Mouse (Mus musculus) monocyte, adult 5-6 weeks (primary cell): ENCODE measurements around the gene Zc3h12d. TPM values are rescaled to one million over a fixed set of nuclear protein-coding genes. Genes with fewer than 3 reads are reported as not detected.

Source experiments
- ATAC-seq: fragments of 153-309, 156-312 bp; replicated peaks from 2 replicates; pipeline ENCODE4 v1.8.0; 2017; ENCODE audit warnings: mild to moderate bottlenecking; ENCODE audit not compliant: low TSS enrichment, insufficient number of reproducible peaks, severe bottlenecking, poor library complexity, low FRiP score
- total RNA-seq: library from RNA; stranded (forward); fragments of 200-1000, 200-491, 200-594 nt; gene quantifications from 3 replicates; pipeline ENCODE4 v1.2.3, GENCODE M21; 2017

The Zc3h12d gene
- total RNA-seq, 1 experiment from 2014 or later, result 25.0 TPM

- ATAC-seq, result no peak
Measured at GRCm38 (mm10) chr10:7837446-7837845, 5.2 kb downstream of the Zc3h12d start.

DNA sequence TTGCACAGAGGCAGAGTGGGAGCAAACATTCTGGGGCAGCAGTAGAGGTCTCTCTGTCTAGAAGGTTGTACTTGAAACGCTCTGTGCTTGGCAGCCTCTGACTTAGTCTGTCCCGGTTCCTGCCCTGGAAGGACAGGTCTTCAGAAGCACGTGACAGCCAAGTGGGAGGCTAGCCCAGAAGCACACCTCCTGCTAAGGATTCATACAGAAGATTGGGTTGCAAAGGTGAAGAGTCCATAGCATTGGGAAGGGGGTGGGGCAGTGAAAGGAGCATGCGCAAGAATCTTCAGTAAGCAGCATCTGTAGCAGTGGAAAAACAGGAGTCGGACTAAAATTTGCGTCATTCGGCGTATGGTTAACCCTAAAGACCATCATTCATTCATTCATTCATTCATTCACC is 5.8 kb downstream of the Zc3h12d start:
- no peak for ATAC-seq

DNA sequence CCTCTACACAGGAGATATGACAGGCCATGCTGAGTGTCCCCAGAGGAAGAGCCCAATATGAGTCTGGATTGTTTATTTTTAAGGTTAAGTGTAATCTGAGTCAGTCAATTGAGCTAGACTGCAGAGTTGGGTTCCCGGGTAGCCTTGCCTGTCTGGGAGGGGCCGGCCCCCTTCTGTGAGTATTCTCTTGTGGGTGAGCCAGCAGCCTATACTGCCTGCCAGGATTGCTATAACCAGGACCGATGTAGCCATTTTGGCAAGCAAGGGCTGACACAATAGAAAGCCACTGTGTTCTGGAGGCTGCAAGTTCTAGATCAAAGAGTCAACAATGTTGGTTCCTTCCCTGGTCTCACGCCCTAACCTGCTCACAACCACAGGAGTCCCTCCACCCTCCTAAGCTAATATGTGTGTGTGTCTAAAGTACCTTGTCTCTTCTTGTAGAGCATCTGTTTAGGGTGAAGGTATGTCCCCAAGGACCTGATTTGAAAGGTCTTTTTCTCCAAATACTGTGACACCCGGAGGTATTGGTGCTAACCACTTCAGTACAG is 6.7 kb downstream of the Zc3h12d start:
- no peak for ATAC-seq

DNA sequence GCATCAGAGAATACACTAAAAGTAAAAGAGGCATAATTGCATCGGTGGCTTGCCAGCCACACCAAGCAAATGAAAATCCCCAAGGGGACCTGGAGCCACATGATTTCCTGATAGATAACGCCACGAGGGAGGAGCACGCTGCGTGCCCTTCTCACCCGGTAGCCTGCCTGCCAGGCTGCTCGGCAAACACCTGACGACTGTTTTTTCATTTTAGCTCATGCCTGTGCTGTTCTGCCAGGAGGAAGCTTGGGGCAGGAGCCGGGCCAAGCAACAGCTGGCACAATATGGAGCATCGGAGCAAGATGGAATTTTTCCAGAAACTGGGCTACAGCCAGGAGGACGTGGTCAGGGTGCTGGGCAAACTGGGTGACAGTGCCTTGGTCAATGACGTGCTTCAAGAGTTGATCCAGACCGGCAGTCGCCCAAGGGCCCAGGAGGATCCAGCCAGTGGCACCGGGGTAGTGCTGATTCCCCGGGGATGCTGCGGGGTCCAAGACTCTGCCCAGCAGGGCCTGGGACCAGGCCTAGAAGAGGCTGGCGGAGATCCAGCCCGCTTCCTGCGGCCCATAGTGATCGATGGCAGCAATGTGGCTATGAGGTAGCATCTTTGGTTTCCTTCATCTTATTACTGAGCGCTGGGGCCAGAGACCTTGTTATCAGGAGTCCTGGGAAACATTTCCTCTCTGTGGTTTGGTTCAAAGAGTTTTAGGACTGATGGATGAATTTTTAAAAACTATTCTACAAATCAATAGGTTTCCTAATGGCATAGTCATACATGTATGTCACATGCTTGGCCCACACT is 7.5 kb downstream of the Zc3h12d start:
- no peak for ATAC-seq

GRCm38 (mm10) chr10:7840353-7840733 is 8.1 kb downstream of the Zc3h12d start:
- ATAC-seq, result no peak

GRCm38 (mm10) chr10:7840785-7841184 is 8.5 kb downstream of the Zc3h12d start:
- no peak for ATAC-seq

DNA sequence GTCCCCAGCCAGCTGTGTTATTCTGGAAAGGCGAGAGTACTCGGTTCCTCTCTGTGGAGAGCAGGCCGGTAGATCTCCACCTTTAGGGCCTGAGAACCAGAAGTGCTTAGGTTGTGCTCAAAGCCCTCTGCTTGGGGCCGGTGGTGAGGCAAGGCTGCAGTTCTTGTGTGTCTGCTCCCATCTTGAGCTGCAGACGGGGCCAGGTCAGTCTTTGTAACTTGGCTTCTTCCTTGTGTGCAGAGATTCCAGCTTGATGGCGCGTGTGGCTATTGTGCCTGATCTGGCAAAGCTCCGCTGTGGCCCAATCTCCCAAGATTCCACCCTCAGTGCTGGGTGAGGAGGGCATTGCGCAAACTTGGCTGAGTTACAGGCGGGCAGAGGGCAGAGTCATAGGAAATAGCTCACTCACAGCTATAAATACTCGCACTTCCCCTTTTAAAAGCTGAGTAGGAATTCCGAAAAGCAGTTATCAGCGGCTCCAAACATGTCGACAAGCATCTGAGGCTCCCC is 9.4 kb downstream of the Zc3h12d start:
- peak; percentile 91 for ATAC-seq

- ATAC-seq, result no peak
Measured at GRCm38 (mm10) chr10:7843181-7843580, 10.9 kb downstream of the Zc3h12d start.

GRCm38 (mm10) chr10:7844161-7844560 is 11.9 kb downstream of the Zc3h12d start:
- ATAC-seq, result no peak

DNA sequence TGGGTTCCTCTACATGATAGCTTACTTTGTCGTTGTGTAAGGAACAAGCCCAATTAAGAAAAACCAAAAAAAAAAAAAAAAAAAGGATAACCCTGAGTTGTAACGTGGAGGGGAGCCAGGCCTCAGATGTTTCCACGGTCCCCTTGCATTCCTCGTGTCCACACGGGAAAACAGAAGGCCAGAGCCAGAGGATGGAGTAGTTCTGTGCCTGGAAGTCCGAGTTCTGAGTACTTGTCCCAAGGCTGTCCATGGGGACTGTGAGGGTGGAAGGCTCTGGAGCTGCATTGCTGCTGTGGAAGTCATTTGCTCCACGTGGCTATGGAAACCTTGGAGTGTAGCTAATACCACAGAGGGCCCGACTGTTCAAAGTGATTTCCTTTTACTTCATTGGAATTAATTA is 12.9 kb downstream of the Zc3h12d start:
- ATAC-seq, result no peak

DNA sequence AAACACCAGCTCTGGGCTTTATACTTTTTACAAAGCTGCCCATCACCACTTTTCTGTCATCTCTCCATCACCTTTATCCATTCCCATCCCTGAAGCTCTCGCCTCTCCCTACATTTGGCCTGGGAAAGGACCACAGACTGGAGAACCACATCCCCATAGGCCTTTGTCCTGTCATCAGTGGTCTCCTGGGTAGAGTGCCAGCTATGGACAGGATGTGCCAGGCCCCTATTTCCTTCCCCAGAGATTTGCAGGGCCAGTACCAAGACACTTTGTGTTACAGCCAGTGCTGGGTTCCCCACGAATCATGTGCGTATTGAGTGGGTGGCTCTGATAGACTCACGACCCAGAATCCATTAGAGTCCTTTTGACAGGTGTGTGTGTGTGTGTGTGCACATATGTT is 13.7 kb downstream of the Zc3h12d start:
- ATAC-seq, result no peak

DNA sequence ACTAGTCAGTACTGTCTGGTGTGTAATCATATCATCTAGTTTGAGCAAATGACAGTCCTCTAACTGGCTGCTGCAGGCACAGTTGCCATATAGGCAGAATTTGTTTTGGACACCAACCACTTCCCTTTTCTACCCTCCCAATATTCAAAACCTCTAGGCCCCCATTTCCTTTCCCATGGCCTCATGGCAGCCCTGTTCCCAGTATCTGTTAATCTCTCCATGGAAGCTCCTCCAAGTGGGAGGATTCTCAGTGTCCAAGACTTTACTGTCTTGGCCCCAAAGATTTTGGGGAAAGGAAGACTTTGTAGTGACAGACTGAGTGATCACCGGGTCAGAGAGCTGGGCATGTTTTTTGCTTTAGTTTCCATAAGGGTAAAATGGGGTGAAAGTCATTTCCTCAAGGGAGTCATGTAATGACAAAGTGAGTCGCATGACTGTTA is 14.9 kb downstream of the Zc3h12d start:
- peak; percentile 57 for ATAC-seq

DNA sequence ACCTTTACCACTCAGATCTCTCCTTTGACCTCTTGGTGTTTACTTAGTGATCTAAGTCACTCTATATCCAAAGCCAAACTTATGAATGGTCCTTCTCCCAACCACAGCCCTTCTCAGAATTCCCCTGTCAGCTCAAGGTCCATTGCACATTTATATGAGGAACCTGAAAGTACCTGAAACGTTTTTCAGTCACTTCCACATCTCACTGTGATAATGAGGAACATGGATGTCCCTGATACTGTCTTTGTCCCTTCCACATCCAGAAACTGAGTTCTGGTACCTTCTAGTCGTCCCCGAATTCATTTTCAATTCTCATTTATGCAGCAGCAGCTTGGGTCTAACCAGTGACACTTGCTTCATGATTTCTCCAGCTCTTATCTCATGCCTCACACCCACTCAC is 19.6 kb downstream of the Zc3h12d start:
- ATAC-seq, result no peak

DNA sequence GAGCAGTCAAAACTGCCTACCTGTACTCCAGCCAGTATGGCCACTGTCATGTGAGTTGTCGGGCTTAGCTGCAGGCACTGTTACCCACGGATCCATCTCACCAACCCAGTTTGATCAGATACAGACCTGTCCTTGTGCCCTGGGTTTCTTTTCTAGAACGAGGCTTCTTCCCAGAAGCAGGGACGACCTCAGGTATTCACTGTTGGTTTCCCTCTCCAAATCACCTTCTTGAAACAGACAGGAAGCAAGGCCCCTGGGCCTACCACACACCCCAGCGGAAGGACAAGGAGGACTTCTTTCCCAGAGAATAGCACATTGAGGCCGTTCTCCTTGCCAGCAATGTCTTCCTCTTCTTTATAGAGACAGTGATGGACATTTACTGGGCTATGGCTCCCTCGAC is 28.2 kb downstream of the Zc3h12d start:
- no peak for ATAC-seq

- ATAC-seq, result no peak
Measured at GRCm38 (mm10) chr10:7861259-7861936, 29.1 kb downstream of the Zc3h12d start.

- no peak for ATAC-seq
Measured at GRCm38 (mm10) chr10:7861937-7862657, 29.8 kb downstream of the Zc3h12d start.

DNA sequence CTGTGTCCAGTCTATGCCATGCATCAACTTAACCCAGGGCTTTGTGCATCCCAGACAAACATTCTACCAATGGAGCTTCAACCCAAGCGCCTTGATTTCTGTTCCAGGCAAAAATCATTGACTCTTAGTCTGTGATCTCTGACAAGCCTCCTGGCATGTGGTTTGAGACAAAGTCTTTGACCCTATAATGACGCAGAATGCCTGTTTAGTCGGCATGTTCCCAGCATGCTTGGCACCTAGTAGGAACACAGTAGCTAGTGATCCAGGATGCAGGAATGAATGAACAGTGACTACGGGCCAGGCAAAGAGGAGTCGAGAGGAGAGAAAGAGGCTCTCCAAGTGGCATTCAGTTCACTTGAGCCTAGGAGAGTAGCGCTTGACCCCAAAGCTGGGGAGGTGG is 31.1 kb downstream of the Zc3h12d start:
- ATAC-seq, result no peak

GRCm38 (mm10) chr10:7864184-7864583 is 31.9 kb downstream of the Zc3h12d start:
- no peak for ATAC-seq

- ATAC-seq, result no peak
Measured at GRCm38 (mm10) chr10:7864806-7865205, 32.5 kb downstream of the Zc3h12d start.
